Mouse (Mus musculus): ENCODE measurements around the gene Tnnt2.

GRCm38 (mm10) chr1:135834206-135834859 lies 1.8 kb upstream of the Tnnt2 start:
- no peak for TF ChIP-seq CTCF (IDR thresholded peaks at IDR 0.05; ENCODE audit: extremely low read depth, insufficient read depth, insufficient read length, insufficient replicate concordance)
- no peak for TF ChIP-seq POLR2A (IDR thresholded peaks at IDR 0.05; ENCODE audit: low read depth, low read length)
